10 mouse cellular contexts compared by ENCODE assay signal in the genomic region with DNA sequence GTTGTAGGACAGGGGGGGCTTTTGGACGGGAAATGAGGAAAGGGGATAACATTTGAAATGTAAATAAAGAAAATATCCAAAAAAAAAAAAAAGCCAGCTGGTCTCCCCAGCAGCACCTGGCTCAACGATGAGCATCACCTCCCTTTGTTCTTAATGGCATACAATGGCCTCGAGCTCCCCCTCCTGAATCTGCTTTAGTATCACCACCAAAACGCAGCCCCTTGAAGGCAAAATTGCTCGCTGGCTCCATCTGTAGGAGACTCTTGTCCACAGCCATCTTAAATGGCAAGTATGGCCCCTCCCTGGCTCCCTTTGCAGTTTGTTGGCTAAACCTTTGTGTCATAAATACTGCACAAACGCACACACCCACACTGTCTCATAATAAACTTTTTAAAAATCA. TPM values are rescaled to one million over a fixed set of nuclear protein-coding genes. Genes with fewer than 3 reads are reported as not detected.
A peak's percentile ranks its signal among the peaks of the same experiment; 100 is the strongest.
DNase-seq lines count a peak whose midpoint lies in the region; ATAC-seq and TF ChIP-seq lines count a peak whose summit lies in the region.
"Had no signal": no experiment of that assay in that cellular context is flagged by ENCODE, and none has a peak within 500 bp of the region (broad histone marks: within the 10 kb centered on the region; RNA-seq: fewer than 3 reads in every experiment).

No protein-coding gene starts in this region.

- no peak overlapping the region for H3K4me2 ChIP-seq in forebrain, postnatal 0 days (ENCODE audit: low read depth)
- H3K4me2 ChIP-seq in forebrain, embryonic 16.5 days (ENCODE audit: low read length), result no peak overlapping the region

- DNase-seq in forebrain, postnatal 0 days, result peak; percentile 40
- peak; percentile 88 for DNase-seq in A20 (ENCODE audit: low read depth, low spot score)
- DNase-seq in naive thymus-derived CD4-positive, alpha-beta T cell, adult 2 months (ENCODE audit: low read depth), result peak; percentile 94
- DNase-seq in thymus, postnatal 36 days, result peak; percentile 79 to 81
- DNase-seq in MN1 (ENCODE audit: low spot score), result no peak

- no peaks in the 10 kb centered on the region for H3K9me3 ChIP-seq in forebrain, postnatal 0 days (ENCODE audit: low read length)
- no peaks in the 10 kb centered on the region for H3K9me3 ChIP-seq in forebrain, embryonic 16.5 days (ENCODE audit: control insufficient read depth, low read length)

- no peaks in the 10 kb centered on the region for H3K36me3 ChIP-seq in forebrain, postnatal 0 days (ENCODE audit: insufficient read depth)
- no peaks in the 10 kb centered on the region for H3K36me3 ChIP-seq in forebrain, embryonic 16.5 days (ENCODE audit: control insufficient read depth, insufficient read depth)

- ATAC-seq in forebrain, postnatal 0 days, result peak; percentile 48; the same call in 1 of the 2 replicates
- no peak for ATAC-seq in forebrain, embryonic 16.5 days
- peak; percentile 97 for ATAC-seq in inflammation-experienced regulatory T-cells, adult 6 months

- H3K9ac ChIP-seq in forebrain, postnatal 0 days, result no peak overlapping the region
- H3K9ac ChIP-seq in forebrain, embryonic 16.5 days (replicated peaks; ENCODE audit: low read depth, low read length), result no peak overlapping the region

- no peak overlapping the region for H3K4me3 ChIP-seq in forebrain, postnatal 0 days (ENCODE audit: low read depth, low read length)
- no peak overlapping the region for H3K4me3 ChIP-seq in forebrain, embryonic 16.5 days (replicated peaks; ENCODE audit: low read length)
- no peak overlapping the region for H3K4me3 ChIP-seq in bone marrow, adult 2 months (replicated peaks; ENCODE audit: control insufficient read depth, low read depth, low read length)

- H3K27me3 ChIP-seq in forebrain, postnatal 0 days (ENCODE audit: insufficient read depth, low read length), result no peaks in the 10 kb centered on the region
- no peaks in the 10 kb centered on the region for H3K27me3 ChIP-seq in forebrain, embryonic 16.5 days (replicated peaks; ENCODE audit: control insufficient read depth, insufficient read depth, low read length)

- 22% methylated on average over 6 of the region's 6 CpGs for WGBS in forebrain, postnatal 0 days
- 21% methylated on average over 6 of the region's 6 CpGs for WGBS in forebrain, embryonic 16.5 days
- 10% methylated on average over 6 of the region's 6 CpGs for WGBS in bone marrow, adult 2 months

- no peak for TF ChIP-seq POLR2A in bone marrow, adult 2 months (IDR thresholded peaks at IDR 0.05; ENCODE audit: borderline replicate concordance, control insufficient read depth, low read depth, low read length)

- peak; percentile 49 for TF ChIP-seq CTCF in forebrain, postnatal 0 days (IDR thresholded peaks at IDR 0.05; ENCODE audit: low read depth)
- TF ChIP-seq CTCF in bone marrow, adult 2 months (IDR thresholded peaks at IDR 0.05; ENCODE audit: control insufficient read depth, insufficient read depth, low read length), result peak; percentile 79

- H3K4me1 ChIP-seq in forebrain, postnatal 0 days (ENCODE audit: insufficient read depth), result no peaks in the 10 kb centered on the region
- no peaks in the 10 kb centered on the region for H3K4me1 ChIP-seq in forebrain, embryonic 16.5 days (replicated peaks; ENCODE audit: control insufficient read depth, insufficient read depth, low read length)
- H3K4me1 ChIP-seq in bone marrow, adult 2 months (ENCODE audit: control insufficient read depth, insufficient read depth, low read length), result no peaks in the 10 kb centered on the region

- H3K27ac ChIP-seq in forebrain, postnatal 0 days (ENCODE audit: low read depth, low read length), result no peak overlapping the region
- H3K27ac ChIP-seq in forebrain, embryonic 16.5 days (ENCODE audit: low read length), result no peak overlapping the region
- H3K27ac ChIP-seq in bone marrow, adult 2 months (ENCODE audit: control insufficient read depth, insufficient read depth, low read depth, low read length, poor library complexity), result no peak overlapping the region

RNA-seq across cellular contexts. Expression of a gene that starts 17.2 kb away (rescaled TPM):
- 0.69 and 1.3 TPM in 2 replicates for total RNA-seq in forebrain, postnatal 0 days (2014; rRNA removed)
- polyA plus RNA-seq in forebrain, postnatal 0 days (2015; fragmentation: Nextera tagmentation; extraction: Ambion mirVana), result 1.0 and 1.1 TPM in 2 replicates
- 0.49 and 1.2 TPM in 2 replicates for polyA plus RNA-seq in forebrain, embryonic 16.5 days (2015; fragmentation: Nextera tagmentation; extraction: Ambion mirVana)
- 7.2 and 15.0 TPM in 2 replicates for polyA plus RNA-seq in bone marrow, adult 2 months (2011; ENCODE audit: insufficient read depth, insufficient read length, low replicate concordance, missing spikeins)
- polyA plus RNA-seq in inflammation-experienced regulatory T-cells, adult 6 months (2017; shearing (Covaris generic)), result 1,000 to 10,000 TPM in 1 of 3 experiments, 100 to 1,000 TPM in 2; 432 to 1,060 (median 516) TPM

RNA-seq across cellular contexts. Expression of a gene that starts 46.1 kb away (rescaled TPM):
- 0.05 TPM in 1 of 2 replicates, not detected in the other for total RNA-seq in forebrain, postnatal 0 days (2014; rRNA removed)
- polyA plus RNA-seq in forebrain, postnatal 0 days (2015; fragmentation: Nextera tagmentation; extraction: Ambion mirVana), result not detected in 2 replicates
- polyA plus RNA-seq in forebrain, embryonic 16.5 days (2015; fragmentation: Nextera tagmentation; extraction: Ambion mirVana), result not detected in 2 replicates
- 3.1 and 4.7 TPM in 2 replicates for polyA plus RNA-seq in bone marrow, adult 2 months (2011; ENCODE audit: insufficient read depth, insufficient read length, low replicate concordance, missing spikeins)
- polyA plus RNA-seq in inflammation-experienced regulatory T-cells, adult 6 months (2017; shearing (Covaris generic)), result 10 to 100 TPM in 2 of 3 experiments, 1 to 10 TPM in 1; 8.5 to 62.5 (median 12.3) TPM
- polyA plus RNA-seq: intestine, embryonic 14.5 days; neural tube, embryonic 14.5 days had no signal

Comparison
In these comparisons a context has a peak if more than half of its experiments do, and no peak if none do; other contexts are left out.
1. RNA of a gene that starts 17.2 kb away (polyA plus RNA-seq): 432 to 1,060 TPM in inflammation-experienced regulatory T-cells, adult 6 months; 7.2 to 15.0 TPM in bone marrow, adult 2 months, 1.0 to 1.1 TPM in forebrain, postnatal 0 days and 0.49 to 1.2 TPM in forebrain, embryonic 16.5 days; every median in the first group is over 10 times any median in the second.